Mouse (Mus musculus) kidney, postnatal 14 days (tissue): ENCODE measurements around the gene Eif2b5.
"Not testable (repeated sequence)": the region's sequence is repeated elsewhere in the genome, so short reads cannot be mapped to it uniquely, and the experiment has no call there.

Experiments
- DNase-seq: peaks from one replicate; pipeline ENCODE4 v3.0.0; 2022; ENCODE audit warnings: mixed read lengths

Eif2b5 gene

GRCm38 (mm10) chr16:20498677-20499475, at the start of gene Eif2b5:
Eif2b5 (plus strand) TSS chr16:20498817.
- peak; percentile 95 for DNase-seq

- DNase-seq = no peak
These were observed 46.8 kb upstream of the Eif2b5 start for GRCm38 (mm10) chr16:20451774-20452173.

- DNase-seq = no peak
These were observed 44.4 kb upstream of the Eif2b5 start for GRCm38 (mm10) chr16:20454155-20454654.

GRCm38 (mm10) chr16:20456106-20456505, 42.5 kb upstream of the Eif2b5 start:
- no peak for DNase-seq

GRCm38 (mm10) chr16:20458736-20459135, 39.9 kb upstream of the Eif2b5 start:
- not testable (repeated sequence) for DNase-seq

GRCm38 (mm10) chr16:20464725-20465124, 33.9 kb upstream of the Eif2b5 start:
- no peak for DNase-seq

- DNase-seq = no peak
These were observed 27.6 kb upstream of the Eif2b5 start for GRCm38 (mm10) chr16:20470981-20471380.

- DNase-seq = no peak
These were observed 26.9 kb upstream of the Eif2b5 start for GRCm38 (mm10) chr16:20471686-20472085.

GRCm38 (mm10) chr16:20473748-20474147, 24.9 kb upstream of the Eif2b5 start:
- no peak for DNase-seq

GRCm38 (mm10) chr16:20474211-20474610, 24.4 kb upstream of the Eif2b5 start:
- DNase-seq = no peak

GRCm38 (mm10) chr16:20474786-20475185, 23.8 kb upstream of the Eif2b5 start:
- DNase-seq = no peak

GRCm38 (mm10) chr16:20475335-20475734, 23.3 kb upstream of the Eif2b5 start:
- DNase-seq = no peak

- DNase-seq = peak; percentile 21
These were observed 21.8 kb upstream of the Eif2b5 start for GRCm38 (mm10) chr16:20476857-20477256.

GRCm38 (mm10) chr16:20477270-20477669, 21.3 kb upstream of the Eif2b5 start:
- DNase-seq = no peak

GRCm38 (mm10) chr16:20478504-20478903, 20.1 kb upstream of the Eif2b5 start:
- peak; percentile 59 for DNase-seq

GRCm38 (mm10) chr16:20479026-20479760, 19.4 kb upstream of the Eif2b5 start:
- DNase-seq = not testable (repeated sequence)

GRCm38 (mm10) chr16:20480115-20480514, 18.5 kb upstream of the Eif2b5 start:
- peak; percentile 44 for DNase-seq

GRCm38 (mm10) chr16:20481746-20482145, 16.9 kb upstream of the Eif2b5 start:
- DNase-seq = no peak

- not testable (repeated sequence) for DNase-seq
These were observed 14.9 kb upstream of the Eif2b5 start for GRCm38 (mm10) chr16:20483716-20484115.

- DNase-seq = no peak
These were observed 13.6 kb upstream of the Eif2b5 start for GRCm38 (mm10) chr16:20485061-20485460.

- peak; percentile 47 for DNase-seq
These were observed 12.6 kb upstream of the Eif2b5 start for GRCm38 (mm10) chr16:20486048-20486447.

GRCm38 (mm10) chr16:20488151-20488550, 10.5 kb upstream of the Eif2b5 start:
- DNase-seq = no peak

GRCm38 (mm10) chr16:20488751-20489150, 9.9 kb upstream of the Eif2b5 start:
- not testable (repeated sequence) for DNase-seq

GRCm38 (mm10) chr16:20489233-20489632, 9.4 kb upstream of the Eif2b5 start:
- no peak for DNase-seq
